Mouse (Mus musculus) testis, adult 2 months (tissue): ENCODE data around the gene Erg.
A peak's percentile ranks its signal among the peaks of the same experiment; 100 is the strongest.

Source experiments
- CTCF ChIP-seq: fragments of 200-500 bp; IDR thresholded peaks from 2 replicates; pipeline ENCODE4 v1.5.1; 2012; ENCODE audit warnings: low read depth, mild to moderate bottlenecking, inconsistent platforms, low read length, moderate library complexity; ENCODE audit not compliant: control insufficient read depth, insufficient read depth, insufficient replicate concordance
- POLR2A ChIP-seq: fragments of 200-500 bp; IDR thresholded peaks from 2 replicates; pipeline ENCODE4 v1.6.1; 2012; ENCODE audit warnings: low read depth, mild to moderate bottlenecking, inconsistent platforms, low read length, moderate library complexity; ENCODE audit not compliant: control insufficient read depth

- TF ChIP-seq CTCF (peak; percentile 11; the same call in 1 of the 2 replicates), POLR2A (no peak)
Observed at GRCm38 (mm10) chr16:95570616-95571015, 15.8 kb downstream of the Erg start.
